ENCODE assay signal across 8 mouse cellular contexts in the genomic region with DNA sequence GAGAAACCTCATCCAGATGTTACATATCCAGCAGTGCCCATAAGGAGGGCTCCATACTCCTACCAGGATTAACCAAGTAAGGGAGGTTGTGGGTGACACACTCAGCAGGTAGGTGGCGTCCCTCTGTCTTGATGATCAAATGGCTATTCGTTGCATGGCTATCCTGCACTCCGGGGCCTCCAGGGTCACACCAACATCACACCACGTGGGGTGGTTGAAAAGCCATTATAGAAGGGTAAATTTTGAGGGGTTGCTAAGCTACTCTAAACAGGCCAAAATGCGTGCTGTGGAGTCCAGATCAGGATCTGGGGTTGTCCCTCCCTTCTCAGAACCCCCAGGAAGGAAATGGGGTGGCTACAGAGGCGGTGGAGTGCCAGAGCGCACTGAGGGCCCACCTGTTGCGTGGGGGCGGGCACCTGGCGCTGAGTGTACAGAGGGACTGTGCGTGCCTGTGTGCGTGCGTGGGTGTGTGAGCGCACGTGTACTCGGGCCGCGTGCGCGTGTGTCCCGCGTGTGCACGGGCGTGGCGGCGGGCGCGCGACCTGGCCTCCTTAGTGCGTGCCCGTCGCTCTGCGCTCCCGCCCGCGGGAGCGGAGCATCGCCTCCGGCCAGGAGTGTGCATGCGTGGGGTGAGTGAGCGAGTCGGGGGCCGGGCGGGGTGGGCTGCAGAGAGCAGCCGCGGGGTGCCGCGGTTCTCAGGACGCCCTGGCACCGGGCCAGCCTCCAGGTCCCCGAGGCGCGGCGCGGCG. TPM values are rescaled to one million over a fixed set of nuclear protein-coding genes. Genes with fewer than 3 reads are reported as not detected.
DNase-seq lines count a peak whose midpoint lies in the region; ATAC-seq and TF ChIP-seq lines count a peak whose summit lies in the region.

No protein-coding gene starts in this region.

- peak overlapping the region; percentile 39; the same call in 1 of the 2 replicates for H3K27ac ChIP-seq in kidney, embryonic 14.5 days (ENCODE audit: low read depth, low read length)
- no peak overlapping the region for H3K27ac ChIP-seq in limb, embryonic 14.5 days (replicated peaks; ENCODE audit: low read depth, low read length)

- H3K9ac ChIP-seq in kidney, embryonic 14.5 days (ENCODE audit: low read depth, low read length), result peak overlapping the region; percentile 82
- peak overlapping the region; percentile 69 for H3K9ac ChIP-seq in limb, embryonic 14.5 days (ENCODE audit: low read depth, low read length, severe bottlenecking)

- peak; percentile 8 for ATAC-seq in kidney, embryonic 14.5 days (ENCODE audit: low FRiP score, low TSS enrichment)
- ATAC-seq in limb, embryonic 14.5 days (ENCODE audit: low FRiP score, low read depth), result peak; percentile 51; the same call in 1 of the 2 replicates

- 2% methylated on average over 32 of the region's 56 CpGs for WGBS in kidney, embryonic 14.5 days
- 1% methylated on average over 40 of the region's 56 CpGs for WGBS in limb, embryonic 14.5 days

- peak overlapping the region; percentile 67 for H3K4me3 ChIP-seq in kidney, embryonic 14.5 days (ENCODE audit: low read length)
- peak overlapping the region; percentile 61 for H3K4me3 ChIP-seq in limb, embryonic 14.5 days (replicated peaks; ENCODE audit: low read length)

- H3K27me3 ChIP-seq in kidney, embryonic 14.5 days (ENCODE audit: control insufficient read depth, insufficient read depth, low read length), result peaks cover 56% of the 10 kb centered on the region
- H3K27me3 ChIP-seq in limb, embryonic 14.5 days (ENCODE audit: control insufficient read depth, insufficient read depth, low read length), result peaks cover 55% of the 10 kb centered on the region

- no peaks in the 10 kb centered on the region for H3K9me3 ChIP-seq in kidney, embryonic 14.5 days (ENCODE audit: control insufficient read depth, low read length)
- no peaks in the 10 kb centered on the region for H3K9me3 ChIP-seq in limb, embryonic 14.5 days (ENCODE audit: control insufficient read depth, low read length)

- no peaks in the 10 kb centered on the region for H3K36me3 ChIP-seq in kidney, embryonic 14.5 days (ENCODE audit: control insufficient read depth, insufficient read depth, low read length)
- no peaks in the 10 kb centered on the region for H3K36me3 ChIP-seq in limb, embryonic 14.5 days (ENCODE audit: control insufficient read depth, insufficient read depth, low read length)

- peak overlapping the region; percentile 99 for H3K4me2 ChIP-seq in kidney, embryonic 14.5 days (replicated peaks; ENCODE audit: low read depth, low read length)
- H3K4me2 ChIP-seq in limb, embryonic 14.5 days (replicated peaks; ENCODE audit: low read depth, low read length, severe bottlenecking), result peak overlapping the region; percentile 99

- no peak for TF ChIP-seq POLR2A in limb, embryonic 14.5 days (IDR thresholded peaks at IDR 0.05; ENCODE audit: borderline replicate concordance, extremely low read depth, insufficient read depth, insufficient read length)

- DNase-seq in adrenal gland, adult (ENCODE audit: inconsistent age in 2 of 2, low spot score in 1 of 2), result peak; percentile 71 to 84
- no peak for DNase-seq in adrenal gland, postnatal 4 days (ENCODE audit: low spot score in 2 of 2)
- DNase-seq in cerebellum, adult 18-20 months, result peak; percentile 86 to 90
- DNase-seq in frontal cortex, postnatal 14 days (ENCODE audit: low spot score in 2 of 2), result peak; percentile 79 to 82
- peak; percentile 45 for DNase-seq in limb, embryonic 14.5 days (ENCODE audit: low spot score)
- peak; percentile 33 for DNase-seq in neural tube, embryonic 10.5 days (ENCODE audit: extremely low spot score, low spot score)
- DNase-seq in thymus, postnatal 14 days, result peak; percentile 70

- H3K4me1 ChIP-seq in kidney, embryonic 14.5 days (ENCODE audit: control insufficient read depth, insufficient read depth, low read length), result peaks cover 31% of the 10 kb centered on the region; the same call in 1 of the 2 replicates
- H3K4me1 ChIP-seq in limb, embryonic 14.5 days (ENCODE audit: control insufficient read depth, insufficient read depth, low read length), result peaks cover 19% of the 10 kb centered on the region; the same call in 1 of the 2 replicates

RNA-seq across cellular contexts. Expression of a gene that starts 2.8 kb away (rescaled TPM):
- 10 to 100 TPM; 31.3 to 35.1 TPM for total RNA-seq in adrenal gland, postnatal 4 days (2021)
- polyA plus RNA-seq in kidney, embryonic 14.5 days (2014; fragmentation: Nextera tagmentation; extraction: Ambion mirVana), result 5.0 and 5.8 TPM in 2 replicates
- 15.4 and 19.9 TPM in 2 replicates for polyA plus RNA-seq in limb, embryonic 14.5 days (2012; rRNA removed)
- polyA plus RNA-seq in limb, embryonic 14.5 days (2014; fragmentation: Nextera tagmentation; extraction: Ambion mirVana), result 4.2 and 5.0 TPM in 2 replicates

RNA-seq across cellular contexts. Expression of a gene that starts 41.0 kb away (rescaled TPM):
- 10 to 100 TPM; 15.4 to 18.4 TPM for total RNA-seq in adrenal gland, postnatal 4 days (2021)
- 1.5 and 2.0 TPM in 2 replicates for polyA plus RNA-seq in kidney, embryonic 14.5 days (2014; fragmentation: Nextera tagmentation; extraction: Ambion mirVana)
- 8.5 and 9.3 TPM in 2 replicates for polyA plus RNA-seq in limb, embryonic 14.5 days (2012; rRNA removed)
- 2.1 and 2.9 TPM in 2 replicates for polyA plus RNA-seq in limb, embryonic 14.5 days (2014; fragmentation: Nextera tagmentation; extraction: Ambion mirVana)

Comparison
In these comparisons a context has a peak if more than half of its experiments do, and no peak if none do; other contexts are left out.
1. DNase-seq: peak in adrenal gland, adult (2 of 2), cerebellum, adult 18-20 months (2 of 2), frontal cortex, postnatal 14 days (2 of 2), limb, embryonic 14.5 days (single experiment), neural tube, embryonic 10.5 days (single experiment) and thymus, postnatal 14 days (single experiment); none in adrenal gland, postnatal 4 days (0 of 2).